Mouse (Mus musculus): ENCODE data around the gene Majin. TPM values are rescaled to one million over a fixed set of nuclear protein-coding genes. Genes with fewer than 3 reads are reported as not detected.

Majin gene
- polyA plus RNA-seq, 1 experiment from 2014 or later: not detected

GRCm38 (mm10) chr19:6236842-6237241, 52.7 kb downstream of the Majin start:
- H3K27me3 ChIP-seq: no peaks in the 10 kb centered on the region
- ChIA-PET CTCF (interaction anchor here (1.9 kb wide), 1 partner anchor 16 kb away, joined by 6 read pairs; no protein-coding TSS in a partner anchor), POLR2A (interaction anchor here (0.9 to 3.1 kb wide), 2 partner anchors 89 to 96 kb away, joined by 3 to 16 read pairs; partner anchors contain the start of genes Arl2 and Batf2)
- TF ChIP-seq CTCF (IDR thresholded peaks at IDR 0.05): no peak
- ATAC-seq (no peak), DNase-seq (ENCODE audit: low read depth, low spot score) (no peak)
- in situ Hi-C loops (cut with MboI; ENCODE audit: low pct_unique_long_range_greater_than_20kb): no loop called here

GRCm38 (mm10) chr19:6238740-6239139, 54.6 kb downstream of the Majin start:
- H3K27me3 ChIP-seq: no peaks in the 10 kb centered on the region
- in situ Hi-C loops (cut with MboI; ENCODE audit: low pct_unique_long_range_greater_than_20kb): no loop called here
- no peak for ATAC-seq
- TF ChIP-seq CTCF (IDR thresholded peaks at IDR 0.05): no peak
- no peak for DNase-seq (ENCODE audit: low read depth, low spot score)
- ChIA-PET CTCF (interaction anchor here (1.1 to 1.3 kb wide), 2 partner anchors 38 to 97 kb away, joined by 4 read pairs; partner anchors contain the start of genes Arl2 and Ehd1), POLR2A (no interaction called here)

- H3K27me3 ChIP-seq: no peaks in the 10 kb centered on the region
- no peak for TF ChIP-seq CTCF (IDR thresholded peaks at IDR 0.05)
- ChIA-PET POLR2A (interaction anchor here (1.1 kb wide), 1 partner anchor 193 kb away, joined by 3 read pairs; no protein-coding TSS in a partner anchor), CTCF (no interaction called here)
- ATAC-seq: no peak
- in situ Hi-C loops (cut with MboI; ENCODE audit: low pct_unique_long_range_greater_than_20kb): no loop called here
- DNase-seq (ENCODE audit: low read depth, low spot score): no peak
These were observed 55.9 kb downstream of the Majin start for GRCm38 (mm10) chr19:6240136-6240535.

- POLR2A ChIA-PET: interaction anchor here (0.7 to 1.2 kb wide), 2 partner anchors 9 to 39 kb away, joined by 5 to 7 read pairs; no protein-coding TSS in a partner anchor
- in situ Hi-C loops (cut with MboI; ENCODE audit: low pct_unique_long_range_greater_than_20kb): no loop called here
- DNase-seq (ENCODE audit: low read depth, low spot score) (no peak), ATAC-seq (no peak)
- no peak for TF ChIP-seq CTCF (IDR thresholded peaks at IDR 0.05)
- no peaks in the 10 kb centered on the region for H3K27me3 ChIP-seq
- CTCF ChIA-PET: interaction anchor here (0.8 to 1.4 kb wide), 3 partner anchors 10 to 84 kb away, joined by 3 to 4 read pairs (median 3); no protein-coding TSS in a partner anchor
These were observed 56.5 kb downstream of the Majin start for GRCm38 (mm10) chr19:6240725-6241124.

- ATAC-seq (peak; percentile 85), DNase-seq (ENCODE audit: low read depth, low spot score) (peak; percentile 98)
- in situ Hi-C loops (cut with MboI; ENCODE audit: low pct_unique_long_range_greater_than_20kb): no loop called here
- ChIA-PET POLR2A (interaction anchor here (0.6 to 1.5 kb wide), 7 partner anchors 9 to 45 kb away, joined by 3 to 7 read pairs (median 4); no protein-coding TSS in a partner anchor), CTCF (interaction anchor here (0.8 to 2.2 kb wide), 7 partner anchors 10 to 100 kb away, joined by 3 to 6 read pairs (median 3); partner anchors contain the start of gene Arl2)
- no peaks in the 10 kb centered on the region for H3K27me3 ChIP-seq
- TF ChIP-seq CTCF (IDR thresholded peaks at IDR 0.05): no peak
These were observed 57.3 kb downstream of the Majin start, which contains the start of gene Atg2a for GRCm38 (mm10) chr19:6241274-6242107. Gene Atg2a, plus strand, starts transcription at chr19:6241668.

GRCm38 (mm10) chr19:6242281-6242680, 58.1 kb downstream of the Majin start:
- TF ChIP-seq CTCF (IDR thresholded peaks at IDR 0.05): no peak
- ChIA-PET POLR2A (interaction anchor here (0.7 to 1.5 kb wide), 4 partner anchors 9 to 36 kb away, joined by 3 to 4 read pairs (median 3); no protein-coding TSS in a partner anchor), CTCF (interaction anchor here (1.0 to 2.2 kb wide), 5 partner anchors 11 to 101 kb away, joined by 3 to 6 read pairs (median 3); partner anchors contain the start of gene Arl2)
- peak; percentile 15 for ATAC-seq
- no peak for DNase-seq (ENCODE audit: low read depth, low spot score)
- in situ Hi-C loops (cut with MboI; ENCODE audit: low pct_unique_long_range_greater_than_20kb): no loop called here
- H3K27me3 ChIP-seq: no peaks in the 10 kb centered on the region

- TF ChIP-seq CTCF (IDR thresholded peaks at IDR 0.05): no peak
- DNase-seq (ENCODE audit: low read depth, low spot score) (no peak), ATAC-seq (no peak)
- in situ Hi-C loops (cut with MboI; ENCODE audit: low pct_unique_long_range_greater_than_20kb): no loop called here
- CTCF ChIA-PET: interaction anchor here (1.5 to 2.2 kb wide), 2 partner anchors 11 to 18 kb away, joined by 5 to 6 read pairs; no protein-coding TSS in a partner anchor
- H3K27me3 ChIP-seq: no peaks in the 10 kb centered on the region
- POLR2A ChIA-PET: no interaction called here
These were observed 59.0 kb downstream of the Majin start for GRCm38 (mm10) chr19:6243226-6243625.

GRCm38 (mm10) chr19:6245806-6246205, 61.6 kb downstream of the Majin start:
- DNase-seq (ENCODE audit: low read depth, low spot score) (no peak), ATAC-seq (no peak)
- ChIA-PET POLR2A (no interaction called here), CTCF (no interaction called here)
- in situ Hi-C loops (cut with MboI; ENCODE audit: low pct_unique_long_range_greater_than_20kb): no loop called here
- no peak for TF ChIP-seq CTCF (IDR thresholded peaks at IDR 0.05)
- H3K27me3 ChIP-seq: no peaks in the 10 kb centered on the region

- DNase-seq (ENCODE audit: low read depth, low spot score): no peak
- ATAC-seq: no peak
- TF ChIP-seq CTCF (IDR thresholded peaks at IDR 0.05): no peak
- no peaks in the 10 kb centered on the region for H3K27me3 ChIP-seq
- ChIA-PET CTCF (no interaction called here), POLR2A (no interaction called here)
- in situ Hi-C loops (cut with MboI; ENCODE audit: low pct_unique_long_range_greater_than_20kb): no loop called here
These were observed 63.5 kb downstream of the Majin start for GRCm38 (mm10) chr19:6247526-6248300.

GRCm38 (mm10) chr19:6253021-6253420, 68.8 kb downstream of the Majin start:
- H3K27me3 ChIP-seq: no peaks in the 10 kb centered on the region
- in situ Hi-C loops (cut with MboI; ENCODE audit: low pct_unique_long_range_greater_than_20kb): no loop called here

More at GRCm38 (mm10) chr19:6253021-6253420, 68.8 kb downstream of the Majin start:
- CTCF ChIA-PET: interaction anchor here (1.0 to 2.1 kb wide), 7 partner anchors 10 to 96 kb away, joined by 3 to 6 read pairs (median 4); partner anchors contain the start of genes Ehd1 and Ppp2r5b
- no peak for TF ChIP-seq CTCF (IDR thresholded peaks at IDR 0.05)
- POLR2A ChIA-PET: interaction anchor here (1.2 kb wide), 1 partner anchor 19 kb away, joined by 5 read pairs; no protein-coding TSS in a partner anchor
- no peak for DNase-seq (ENCODE audit: low read depth, low spot score)
- ATAC-seq: no peak

All from Patski (cell line).